Mouse (Mus musculus) CH12.LX (cell line): ENCODE results near the gene Mtmr10. TPM values are rescaled to one million over a fixed set of nuclear protein-coding genes. Genes with fewer than 3 reads are reported as not detected.

Experiments used
- DNase-seq: peaks from one replicate; pipeline ENCODE4 v3.0.0-alpha.2; 2013; ENCODE audit errors: extremely low read depth
- H3K27ac ChIP-seq: 2 replicates; pipeline ENCODE4 v1.5.1; 2012; ENCODE audit warnings: low read depth, mild to moderate bottlenecking, control low read depth, moderate library complexity; ENCODE audit not compliant: insufficient read depth
- H3K27me3 ChIP-seq: replicated peaks from 2 replicates; pipeline ENCODE3; 2012; ENCODE audit warnings: inconsistent platforms
- H3K36me3 ChIP-seq, 2 experiments: replicated peaks in 1 of 2; 2 replicates each; pipeline versions ENCODE3 to v1.6.1; 2012; ENCODE audit warnings: inconsistent platforms in 1 of 2, low read length in 1 of 2, mild to moderate bottlenecking in 1 of 2, mixed read lengths in 1 of 2, moderate library complexity in 1 of 2; ENCODE audit not compliant: control insufficient read depth in 1 of 2, insufficient read depth in 1 of 2
- H3K4me1 ChIP-seq, 2 experiments: 2 replicates each; pipeline ENCODE4 v1.6.1; 2012; ENCODE audit warnings: inconsistent platforms in 1 of 2, moderate library complexity in 1 of 2; ENCODE audit not compliant: insufficient read depth in 2 of 2, control insufficient read depth in 1 of 2
- H3K4me2 ChIP-seq: 2 replicates; pipeline ENCODE4 v1.6.1; 2012; ENCODE audit warnings: low read depth, mild to moderate bottlenecking, control low read depth; ENCODE audit not compliant: poor library complexity, insufficient read depth, severe bottlenecking
- H3K4me3 ChIP-seq, 3 experiments: fragments of 150-350 bp in 1 of 3; sonication (generic) in 1 of 3; replicated peaks in 1 of 3; 2 replicates each; pipeline versions ENCODE3 to v1.5.1; 2011 to 2012; ENCODE audit warnings: low read depth in 2 of 3, low read length in 2 of 3, mild to moderate bottlenecking in 2 of 3, moderate library complexity in 2 of 3, control low read depth in 1 of 3, improper control_type of control experiment in 1 of 3, inconsistent platforms in 1 of 3, mixed read lengths in 1 of 3; ENCODE audit not compliant: poor library complexity in 1 of 3
- H3K79me2 ChIP-seq: replicated peaks from 2 replicates; pipeline ENCODE4 v1.6.1; 2012; ENCODE audit warnings: mild to moderate bottlenecking, moderate library complexity; ENCODE audit not compliant: control insufficient read depth, poor library complexity, insufficient read depth, severe bottlenecking; ENCODE audit errors: extremely low read depth
- H3K9ac ChIP-seq: 2 replicates; pipeline ENCODE4 v1.6.1; 2012; ENCODE audit warnings: low read depth, mild to moderate bottlenecking, control low read depth, moderate library complexity; ENCODE audit not compliant: insufficient read depth
- H3K9me3 ChIP-seq: replicated peaks from 2 replicates; pipeline ENCODE3; 2012; ENCODE audit warnings: low read length, inconsistent platforms, mixed read lengths
- CHD1 ChIP-seq: IDR thresholded peaks from 2 replicates; pipeline ENCODE4 v1.6.1; 2012; ENCODE audit warnings: low read depth, low read length, improper control_type of control experiment, inconsistent platforms
- GABPA ChIP-seq: IDR thresholded peaks from 2 replicates; pipeline ENCODE4 v1.6.1; 2012; ENCODE audit warnings: low read depth, low read length, improper control_type of control experiment, inconsistent platforms; ENCODE audit not compliant: insufficient replicate concordance
- HCFC1 ChIP-seq: IDR thresholded peaks from 2 replicates; pipeline ENCODE4 v1.6.1; 2012; ENCODE audit warnings: low read depth, mild to moderate bottlenecking, inconsistent platforms, low read length, improper control_type of control experiment
- IRF4 ChIP-seq: IDR thresholded peaks from 2 replicates; pipeline ENCODE4 v1.6.1; 2014; ENCODE audit warnings: low read depth, mild to moderate bottlenecking, inconsistent platforms, low read length, improper control_type of control experiment
- KAT2A ChIP-seq: IDR thresholded peaks from 2 replicates; pipeline ENCODE4 v1.6.1; 2012; ENCODE audit warnings: low read length, improper control_type of control experiment, inconsistent platforms; ENCODE audit not compliant: insufficient replicate concordance
- MAFK ChIP-seq: IDR thresholded peaks from 2 replicates; pipeline ENCODE4 v1.6.1; 2011; ENCODE audit warnings: low read length, improper control_type of control experiment; ENCODE audit not compliant: insufficient replicate concordance
- MAX ChIP-seq: IDR thresholded peaks from 2 replicates; pipeline ENCODE4 v1.6.1; 2011; ENCODE audit warnings: low read length, improper control_type of control experiment
- MYC ChIP-seq: IDR thresholded peaks from 2 replicates; pipeline ENCODE4 v1.6.1; 2011; ENCODE audit warnings: low read depth, mild to moderate bottlenecking, improper control_type of control experiment, low read length
- PAX5 ChIP-seq: IDR thresholded peaks from 2 replicates; pipeline ENCODE4 v1.6.1; 2012; ENCODE audit warnings: low read length, inconsistent platforms, mixed read lengths
- POLR2A ChIP-seq: IDR thresholded peaks from 2 replicates; pipeline ENCODE4 v1.6.1; 2011; ENCODE audit warnings: low read depth, mild to moderate bottlenecking, improper control_type of control experiment, low read length
- RAD21 ChIP-seq: IDR thresholded peaks from 2 replicates; pipeline ENCODE4 v1.6.1; 2011; ENCODE audit warnings: low read depth, mild to moderate bottlenecking, low read length, improper control_type of control experiment, moderate library complexity
- RCOR1 ChIP-seq: conservative IDR thresholded peaks from 2 replicates; pipeline ENCODE4 v1.6.1; 2012; ENCODE audit warnings: low read depth, mild to moderate bottlenecking, inconsistent platforms, low read length, improper control_type of control experiment
- TBP ChIP-seq: conservative IDR thresholded peaks from 2 replicates; pipeline ENCODE4 v1.6.1; 2011; ENCODE audit warnings: low read depth, low read length, improper control_type of control experiment
- TCF12 ChIP-seq: IDR thresholded peaks from 2 replicates; pipeline ENCODE4 v1.6.1; 2014; ENCODE audit warnings: low read depth, mild to moderate bottlenecking, inconsistent platforms, low read length, improper control_type of control experiment
- UBTF ChIP-seq: IDR thresholded peaks from 2 replicates; pipeline ENCODE4 v1.6.1; 2012; ENCODE audit warnings: low read depth, mild to moderate bottlenecking, inconsistent platforms, low read length, improper control_type of control experiment, moderate library complexity
- ZC3H11A ChIP-seq: IDR thresholded peaks from 2 replicates; pipeline ENCODE4 v1.6.1; 2012; ENCODE audit warnings: low read depth, mild to moderate bottlenecking, inconsistent platforms, low read length, improper control_type of control experiment
- ZMIZ1 ChIP-seq: IDR thresholded peaks from 2 replicates; pipeline ENCODE4 v1.6.1; 2012; ENCODE audit warnings: low read depth, mild to moderate bottlenecking, inconsistent platforms, low read length, improper control_type of control experiment
- dilution Hi-C: fragments of 300-500 bp; cut with MboI; formaldehyde crosslinking; loops from 2 replicates; pipeline ENCODE4 v1.14.3; 2020; ENCODE audit warnings: low sequenced_read_pairs; ENCODE audit not compliant: extremely low pct_unique_long_range_greater_than_20kb, extremely low pct_ligation_motif_present
- in situ Hi-C: fragments of 300-500 bp; cut with MboI; formaldehyde crosslinking; loops from 3 replicates; pipeline ENCODE4 v1.14.3; 2019; ENCODE audit warnings: low sequenced_read_pairs, low pct_ligation_motif_present, low pct_unique_long_range_greater_than_20kb, mixed read lengths
- polyA plus RNA-seq: library from polyadenylated mRNA; unstranded; fragments of >175 nt; gene quantifications from 2 replicates; pipeline ENCODE4 v1.2.1, GENCODE M21; 2012; ENCODE audit warnings: low read depth; ENCODE audit not compliant: insufficient read length
- total RNA-seq, 2 experiments: library from RNA; depleted of rRNA; stranded (reverse); fragments of 300-350 nt in 1 of 2; fragments of >200 nt in 1 of 2; gene quantifications; 2 replicates each; pipeline ENCODE4 v1.2.3; 2012 to 2014

Mtmr10 gene
- total and polyA plus RNA-seq, 3 experiments: 1.8 to 2.1 (median 2.0) TPM

- Histone ChIP-seq H3K9ac (no peak overlapping the region), H3K36me3 (peaks cover 22 to 75% of the 10 kb centered on the region in 2 experiments), H3K27me3 (no peaks in the 10 kb centered on the region), H3K27ac (no peak overlapping the region; the same call in 1 of the 2 replicates), H3K9me3 (no peaks in the 10 kb centered on the region), H3K4me3 (no peak overlapping the region), H3K79me2 (no peaks in the 10 kb centered on the region), H3K4me2 (no peak overlapping the region), H3K4me1 (peaks cover 25 to 43% of the 10 kb centered on the region in 2 experiments)
- no peak for TF ChIP-seq MAX
- in situ Hi-C loops (no loop called here), dilution Hi-C loops (no loop called here)
- peak; percentile 29 for DNase-seq
Observed at GRCm38 (mm10) chr7:64237747-64238146, 49.7 kb upstream of the Mtmr10 start.

GRCm38 (mm10) chr7:64238410-64239086 is 48.9 kb upstream of the Mtmr10 start:
- dilution Hi-C loops (no loop called here), in situ Hi-C loops (no loop called here)
- Histone ChIP-seq H3K36me3 (peaks cover 22 to 76% of the 10 kb centered on the region in 2 experiments), H3K4me1 (peaks cover 23 to 40% of the 10 kb centered on the region in 2 experiments), H3K9me3 (no peaks in the 10 kb centered on the region), H3K79me2 (no peaks in the 10 kb centered on the region), H3K4me3 (no peak overlapping the region), H3K27me3 (no peaks in the 10 kb centered on the region), H3K27ac (no peak overlapping the region), H3K4me2 (no peak overlapping the region), H3K9ac (no peak overlapping the region)
- no peak for DNase-seq
- TF ChIP-seq MYC: no peak
- no peak for TF ChIP-seq RAD21
- no peak for TF ChIP-seq CHD1
- no peak for TF ChIP-seq ZMIZ1
- TF ChIP-seq IRF4: no peak
- no peak for TF ChIP-seq TBP
- TF ChIP-seq RCOR1: no peak
- TF ChIP-seq MAFK: no peak
- TF ChIP-seq PAX5: no peak
- no peak for TF ChIP-seq MAX

DNA sequence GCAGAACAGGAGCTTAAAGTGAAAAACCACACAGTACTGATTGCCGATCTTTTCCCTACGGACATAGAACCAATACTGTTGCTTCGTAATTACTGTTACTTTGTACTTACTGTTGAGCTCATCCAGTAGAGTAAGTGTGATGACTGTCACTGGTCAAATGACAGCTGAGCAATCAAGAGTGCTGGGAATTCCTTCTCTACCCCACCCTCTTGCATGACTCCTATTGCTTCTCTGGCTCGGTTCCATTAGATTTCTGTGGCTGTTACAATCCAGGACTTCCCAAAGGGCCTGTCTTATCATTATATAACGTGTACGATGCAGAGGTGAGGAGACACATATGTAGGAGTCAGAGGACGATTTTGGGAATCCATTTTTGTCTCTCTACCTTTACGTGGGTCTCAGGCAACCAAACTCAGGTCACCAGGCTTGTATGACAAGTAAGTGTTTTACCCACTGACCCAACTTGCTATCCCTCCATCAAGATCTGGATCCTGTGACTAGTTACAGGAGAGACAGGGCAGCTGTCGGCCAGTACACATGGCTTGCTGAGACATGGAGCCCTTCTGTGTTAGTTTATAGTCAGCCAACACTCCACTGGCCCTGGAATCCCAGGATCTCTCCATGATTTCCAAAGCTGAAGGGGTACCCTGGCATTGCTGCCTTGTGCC is 48.2 kb upstream of the Mtmr10 start:
- no peaks in the 10 kb centered on the region for H3K27me3 ChIP-seq
- no peaks in the 10 kb centered on the region for H3K79me2 ChIP-seq
- TF ChIP-seq KAT2A: no peak
- TF ChIP-seq MAFK: no peak
- TF ChIP-seq GABPA: no peak
- no peak for TF ChIP-seq TCF12
- no peak for TF ChIP-seq ZC3H11A
- TF ChIP-seq CHD1: no peak
- TF ChIP-seq POLR2A: no peak
- no peak for TF ChIP-seq HCFC1
- TF ChIP-seq UBTF: no peak
- TF ChIP-seq MAX: no peak
- H3K9me3 ChIP-seq: no peaks in the 10 kb centered on the region
- H3K9ac ChIP-seq: no peak overlapping the region
- H3K27ac ChIP-seq: no peak overlapping the region
- dilution Hi-C loops (no loop called here), in situ Hi-C loops (no loop called here)
- H3K4me1 ChIP-seq: peaks cover 18 to 33% of the 10 kb centered on the region in 2 experiments
- H3K36me3 ChIP-seq: peaks cover 22 to 77% of the 10 kb centered on the region in 2 experiments
- no peak overlapping the region for H3K4me2 ChIP-seq
- no peak for DNase-seq
- H3K4me3 ChIP-seq: no peak overlapping the region
